Mouse (Mus musculus): ENCODE results near the gene Kirrel3. TPM values are rescaled to one million over a fixed set of nuclear protein-coding genes. Genes with fewer than 3 reads are reported as not detected.

Gene Kirrel3
- polyA plus RNA-seq, 1 experiment from 2014 or later, result 0.72 TPM

DNA sequence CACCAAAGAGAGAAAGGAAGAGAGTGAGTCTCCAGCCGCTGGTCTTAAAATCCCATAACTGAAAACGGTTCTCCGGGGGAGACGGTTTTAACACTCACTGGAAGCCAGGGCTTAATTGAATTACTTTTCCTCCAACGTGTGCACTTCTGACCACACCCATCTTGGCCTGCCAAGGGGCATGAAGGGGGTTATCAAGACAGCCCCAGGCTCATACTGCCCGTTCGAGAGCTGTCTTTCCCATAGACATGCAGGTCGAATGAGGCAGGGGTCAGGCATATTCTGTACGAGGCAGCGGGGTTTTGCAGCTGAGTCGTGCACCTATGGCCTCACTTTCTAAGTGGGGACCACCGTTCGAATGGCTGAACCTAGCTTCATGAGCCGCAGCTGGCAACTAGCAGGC, 475.5 kb downstream of the Kirrel3 start:
- ATAC-seq (no peak), DNase-seq (ENCODE audit: low spot score) (no peak)
- Histone ChIP-seq H3K4me3 (ENCODE audit: low read depth, low read length) (no peak overlapping the region), H3K27ac (ENCODE audit: low read length) (no peak overlapping the region), H3K9me3 (ENCODE audit: low read length) (no peaks in the 10 kb centered on the region), H3K27me3 (replicated peaks; ENCODE audit: insufficient read depth, low read length) (no peaks in the 10 kb centered on the region), H3K4me1 (ENCODE audit: insufficient read depth, low read depth, low read length) (no peaks in the 10 kb centered on the region), H3K36me3 (ENCODE audit: insufficient read depth, low read length) (no peaks in the 10 kb centered on the region), H3K9ac (replicated peaks; ENCODE audit: low read depth) (no peak overlapping the region), H3K4me2 (replicated peaks; ENCODE audit: low read depth, low read length) (no peak overlapping the region)
- whole genome bisulfite sequencing, result 56% methylated on average over 14 of the region's 14 CpGs
- TF ChIP-seq EP300 (IDR thresholded peaks at IDR 0.05) (no peak), CTCF (IDR thresholded peaks at IDR 0.05) (no peak)

DNA sequence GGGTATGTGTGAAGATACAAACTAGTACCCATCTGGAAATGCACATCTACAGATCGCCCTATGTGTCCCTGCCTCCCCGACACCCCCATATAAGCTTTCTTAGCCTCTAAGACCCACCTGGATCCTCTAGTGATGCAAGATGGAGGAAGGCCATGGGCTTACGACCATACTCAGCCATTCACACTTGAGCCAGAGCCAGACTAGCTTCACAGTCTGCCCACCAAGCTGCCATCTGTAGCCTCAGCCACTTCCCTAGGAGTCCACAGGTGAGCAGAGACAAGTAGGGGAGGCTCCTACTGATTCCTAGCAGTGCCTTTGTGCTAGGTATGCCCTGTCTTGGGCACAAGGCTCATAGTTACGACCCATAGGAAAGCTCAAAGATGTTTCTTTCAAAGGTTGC, 476.6 kb downstream of the Kirrel3 start:
- 93% methylated on average over 4 of the region's 4 CpGs for WGBS
- H3K4me2 ChIP-seq (replicated peaks; ENCODE audit: low read depth, low read length), result no peak overlapping the region
- H3K36me3 ChIP-seq (ENCODE audit: insufficient read depth, low read length), result no peaks in the 10 kb centered on the region
- TF ChIP-seq EP300 (IDR thresholded peaks at IDR 0.05), result no peak
- no peak for TF ChIP-seq CTCF (IDR thresholded peaks at IDR 0.05)
- no peaks in the 10 kb centered on the region for H3K4me1 ChIP-seq (ENCODE audit: insufficient read depth, low read depth, low read length)
- H3K27me3 ChIP-seq (replicated peaks; ENCODE audit: insufficient read depth, low read length), result no peaks in the 10 kb centered on the region
- H3K9me3 ChIP-seq (ENCODE audit: low read length), result no peaks in the 10 kb centered on the region
- ATAC-seq (no peak), DNase-seq (ENCODE audit: low spot score) (no peak)
- no peak overlapping the region for H3K4me3 ChIP-seq (ENCODE audit: low read depth, low read length)
- H3K27ac ChIP-seq (ENCODE audit: low read length), result no peak overlapping the region
- no peak overlapping the region for H3K9ac ChIP-seq (replicated peaks; ENCODE audit: low read depth)

DNA sequence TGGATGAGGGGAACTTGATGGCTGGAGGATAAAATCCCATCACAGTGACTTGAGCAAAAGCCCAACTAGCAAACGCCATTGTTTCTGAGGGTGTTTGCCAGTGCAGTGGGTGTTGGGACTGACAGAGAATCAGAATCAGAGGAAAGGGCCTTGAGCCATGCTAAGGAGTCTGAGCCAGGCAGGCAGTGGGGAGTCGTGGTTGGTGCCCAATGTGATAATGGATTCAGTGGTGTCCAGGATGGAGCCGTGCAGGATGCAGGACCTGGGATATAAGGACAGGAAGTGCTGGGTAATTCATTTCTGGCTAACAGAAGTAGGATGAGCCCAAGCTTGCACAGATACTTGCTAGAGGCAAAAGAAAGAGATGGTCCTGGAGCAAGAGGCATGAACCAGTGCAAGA, 477.9 kb downstream of the Kirrel3 start:
- H3K9me3 ChIP-seq (ENCODE audit: low read length), result no peaks in the 10 kb centered on the region
- H3K27ac ChIP-seq (ENCODE audit: low read length), result no peak overlapping the region
- no peaks in the 10 kb centered on the region for H3K27me3 ChIP-seq (replicated peaks; ENCODE audit: insufficient read depth, low read length)
- H3K4me3 ChIP-seq (ENCODE audit: low read depth, low read length), result no peak overlapping the region
- H3K36me3 ChIP-seq (ENCODE audit: insufficient read depth, low read length), result no peaks in the 10 kb centered on the region
- H3K4me1 ChIP-seq (ENCODE audit: insufficient read depth, low read depth, low read length), result no peaks in the 10 kb centered on the region
- no peak overlapping the region for H3K4me2 ChIP-seq (replicated peaks; ENCODE audit: low read depth, low read length)
- TF ChIP-seq CTCF (IDR thresholded peaks at IDR 0.05) (no peak), EP300 (IDR thresholded peaks at IDR 0.05) (no peak)
- H3K9ac ChIP-seq (replicated peaks; ENCODE audit: low read depth), result no peak overlapping the region
- no peak for ATAC-seq
- no peak for DNase-seq (ENCODE audit: low spot score)
- WGBS, result 55% methylated on average over 3 of the region's 3 CpGs

DNA sequence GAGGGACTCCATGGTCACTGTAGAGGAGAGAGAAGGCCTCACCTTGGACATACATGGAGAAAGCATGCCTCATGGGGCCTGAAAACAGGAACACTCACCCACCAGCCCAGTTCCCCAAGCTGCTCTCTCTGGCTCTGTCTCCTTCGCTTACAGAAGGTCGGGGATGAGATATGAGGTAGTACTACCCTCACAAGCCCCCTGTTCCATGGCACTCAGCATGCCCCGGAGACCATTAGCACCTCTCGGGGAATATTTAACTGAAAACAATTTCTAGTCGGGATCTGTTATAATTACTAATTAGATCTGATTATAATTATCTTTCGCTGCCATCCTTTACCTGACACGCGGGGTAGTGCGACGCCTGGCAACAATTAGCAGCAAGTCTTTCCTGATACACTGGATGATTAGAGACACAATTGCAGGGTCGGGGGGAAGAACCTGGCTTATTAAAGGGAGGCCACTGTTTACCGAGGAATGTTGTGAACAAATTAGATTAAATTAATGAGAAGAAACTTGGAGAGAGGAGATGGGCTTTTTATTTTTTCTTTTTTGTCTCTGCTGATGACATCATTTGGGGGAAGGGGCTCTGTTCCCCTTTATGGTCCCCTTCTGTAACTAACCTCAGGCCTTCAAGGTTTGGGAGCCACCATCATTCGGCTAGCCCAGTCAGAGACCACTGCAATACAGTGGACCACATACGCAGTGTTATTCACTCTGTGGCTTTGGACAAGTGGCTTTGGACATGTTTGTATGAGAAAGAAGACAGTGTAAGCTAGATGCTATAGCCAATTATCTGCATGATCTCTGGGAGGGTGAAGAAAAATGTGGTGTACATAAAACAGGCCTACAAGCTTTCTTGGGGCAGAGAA, 478.7 kb downstream of the Kirrel3 start:
- H3K9me3 ChIP-seq (ENCODE audit: low read length), result no peaks in the 10 kb centered on the region
- no peak overlapping the region for H3K4me2 ChIP-seq (replicated peaks; ENCODE audit: low read depth, low read length)
- H3K9ac ChIP-seq (replicated peaks; ENCODE audit: low read depth), result no peak overlapping the region
- no peak overlapping the region for H3K27ac ChIP-seq (ENCODE audit: low read length)
- H3K27me3 ChIP-seq (replicated peaks; ENCODE audit: insufficient read depth, low read length), result no peaks in the 10 kb centered on the region
- TF ChIP-seq CTCF (IDR thresholded peaks at IDR 0.05), result no peak
- TF ChIP-seq EP300 (IDR thresholded peaks at IDR 0.05), result no peak
- WGBS, result 79% methylated on average over 14 of the region's 14 CpGs
- no peaks in the 10 kb centered on the region for H3K36me3 ChIP-seq (ENCODE audit: insufficient read depth, low read length)
- no peaks in the 10 kb centered on the region for H3K4me1 ChIP-seq (ENCODE audit: insufficient read depth, low read depth, low read length)
- no peak overlapping the region for H3K4me3 ChIP-seq (ENCODE audit: low read depth, low read length)
- DNase-seq (ENCODE audit: low spot score), result no peak
- ATAC-seq, result no peak

DNA sequence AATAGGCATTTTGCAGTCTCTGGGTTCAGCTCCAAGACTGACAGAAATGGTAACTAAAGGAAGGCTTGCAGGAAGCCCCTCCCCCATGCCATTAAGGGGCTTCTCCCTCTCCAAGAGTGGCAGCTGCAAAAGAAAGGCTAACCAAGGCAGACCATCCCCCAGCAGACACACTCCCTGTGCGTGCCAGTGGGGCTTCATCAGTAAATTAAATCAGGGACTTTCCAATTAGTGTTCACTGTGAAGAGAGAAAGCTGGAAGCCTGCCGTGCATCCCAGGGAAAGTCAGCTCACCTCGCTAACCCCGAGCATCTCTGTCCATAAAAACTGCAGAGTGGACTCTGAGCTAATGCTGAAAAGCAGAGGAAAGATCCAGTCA, 479.3 kb downstream of the Kirrel3 start:
- 40% methylated on average over 4 of the region's 4 CpGs for WGBS
- Histone ChIP-seq H3K4me1 (ENCODE audit: insufficient read depth, low read depth, low read length) (no peaks in the 10 kb centered on the region), H3K4me2 (replicated peaks; ENCODE audit: low read depth, low read length) (no peak overlapping the region), H3K9ac (replicated peaks; ENCODE audit: low read depth) (no peak overlapping the region), H3K27ac (ENCODE audit: low read length) (no peak overlapping the region), H3K4me3 (ENCODE audit: low read depth, low read length) (no peak overlapping the region), H3K36me3 (ENCODE audit: insufficient read depth, low read length) (no peaks in the 10 kb centered on the region), H3K27me3 (replicated peaks; ENCODE audit: insufficient read depth, low read length) (no peaks in the 10 kb centered on the region), H3K9me3 (ENCODE audit: low read length) (no peaks in the 10 kb centered on the region)
- no peak for DNase-seq (ENCODE audit: low spot score)
- no peak for TF ChIP-seq CTCF (IDR thresholded peaks at IDR 0.05)
- TF ChIP-seq EP300 (IDR thresholded peaks at IDR 0.05), result no peak
- no peak for ATAC-seq

DNA sequence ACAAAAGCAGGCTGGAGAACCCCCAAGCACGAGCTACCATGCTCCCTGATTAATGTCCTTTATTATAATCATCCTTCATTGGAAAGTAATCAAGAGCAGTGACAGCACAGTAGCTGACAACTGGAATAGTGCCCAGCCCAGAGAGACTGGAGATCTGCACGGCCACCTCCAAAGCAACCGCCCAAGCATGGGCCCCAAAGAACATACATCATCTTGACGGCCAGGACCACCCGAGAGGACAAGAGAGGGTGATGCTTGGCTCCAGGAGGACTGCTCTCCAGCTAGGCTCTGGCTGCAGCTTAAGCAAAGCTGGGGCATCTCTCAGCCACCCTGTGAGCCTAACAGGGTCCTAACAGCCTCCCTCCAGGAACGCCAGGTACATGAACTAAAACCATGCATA, 482.1 kb downstream of the Kirrel3 start:
- no peak overlapping the region for H3K9ac ChIP-seq (replicated peaks; ENCODE audit: low read depth)
- no peak overlapping the region for H3K4me2 ChIP-seq (replicated peaks; ENCODE audit: low read depth, low read length)
- no peaks in the 10 kb centered on the region for H3K27me3 ChIP-seq (replicated peaks; ENCODE audit: insufficient read depth, low read length)
- DNase-seq (ENCODE audit: low spot score), result no peak
- H3K4me1 ChIP-seq (ENCODE audit: insufficient read depth, low read depth, low read length), result no peaks in the 10 kb centered on the region
- ATAC-seq, result no peak
- WGBS, result 23% methylated on average over 6 of the region's 6 CpGs
- H3K27ac ChIP-seq (ENCODE audit: low read length), result no peak overlapping the region
- H3K36me3 ChIP-seq (ENCODE audit: insufficient read depth, low read length), result no peaks in the 10 kb centered on the region
- no peaks in the 10 kb centered on the region for H3K9me3 ChIP-seq (ENCODE audit: low read length)
- H3K4me3 ChIP-seq (ENCODE audit: low read depth, low read length), result no peak overlapping the region
- no peak for TF ChIP-seq CTCF (IDR thresholded peaks at IDR 0.05)
- no peak for TF ChIP-seq EP300 (IDR thresholded peaks at IDR 0.05)

Data from lung, postnatal 0 days (tissue).